Mouse (Mus musculus) liver, postnatal 0 days (tissue): ENCODE results near the gene Rhoa. TPM values are rescaled to one million over a fixed set of nuclear protein-coding genes. Genes with fewer than 3 reads are reported as not detected.
"Not testable (repeated sequence)": the region's sequence is repeated elsewhere in the genome, so short reads cannot be mapped to it uniquely, and the experiment has no call there.

Source experiments
- ATAC-seq: fragments of 200-750 bp; cut with Nextera tagmentation; 2 replicates; pipeline ENCODE4 v1.8.0; 2017; ENCODE audit warnings: mild to moderate bottlenecking, moderate library complexity
- DNase-seq: peaks from one replicate; pipeline ENCODE4 v3.0.0-alpha.2; 2016
- H3K27ac ChIP-seq: fragments of 300-500 bp; sonication (generic); 2 replicates; pipeline ENCODE4 v1.5.1; 2014; ENCODE audit warnings: antibody characterized with exemption, moderate library complexity, mild to moderate bottlenecking, low read depth
- H3K27me3 ChIP-seq: fragments of 300-500 bp; sonication (generic); 2 replicates; pipeline ENCODE4 v1.6.1; 2014; ENCODE audit warnings: low read length, control low read depth, mixed read lengths; ENCODE audit not compliant: insufficient read depth
- H3K36me3 ChIP-seq: fragments of 300-500 bp; sonication (generic); replicated peaks from 2 replicates; pipeline ENCODE4 v1.6.1; 2014; ENCODE audit warnings: mild to moderate bottlenecking, control low read depth, low read length, moderate library complexity, mixed read lengths; ENCODE audit not compliant: insufficient read depth
- H3K4me1 ChIP-seq: fragments of 300-500 bp; sonication (generic); 2 replicates; pipeline ENCODE4 v1.6.1; 2014; ENCODE audit warnings: antibody characterized with exemption, mild to moderate bottlenecking, control low read depth; ENCODE audit not compliant: insufficient read depth
- H3K4me2 ChIP-seq: fragments of 300-500 bp; sonication (generic); 2 replicates; pipeline ENCODE4 v1.6.1; 2014; ENCODE audit warnings: low read depth, mild to moderate bottlenecking, low read length, moderate library complexity, mixed read lengths
- H3K4me3 ChIP-seq: fragments of 300-500 bp; sonication (generic); 2 replicates; pipeline ENCODE4 v1.5.1; 2014; ENCODE audit warnings: low read depth, low read length
- H3K9ac ChIP-seq: fragments of 300-500 bp; sonication (generic); replicated peaks from 2 replicates; pipeline ENCODE4 v1.6.1; 2014; ENCODE audit warnings: mild to moderate bottlenecking, moderate library complexity
- H3K9me3 ChIP-seq: fragments of 300-500 bp; sonication (generic); 2 replicates; pipeline ENCODE4 v1.6.1; 2016; ENCODE audit warnings: mild to moderate bottlenecking, control low read depth, low read length, mixed read lengths
- CTCF ChIP-seq: sonication (generic); IDR thresholded peaks from 2 replicates; pipeline ENCODE4 v1.5.1; 2016; ENCODE audit warnings: antibody characterized with exemption, low read depth
- EP300 ChIP-seq: IDR thresholded peaks from 2 replicates; pipeline ENCODE4 v1.6.1; 2016; ENCODE audit warnings: antibody characterized with exemption, low read depth, mild to moderate bottlenecking
- WGBS: fragments of 180-500 bp; shearing (Covaris S2); extraction: QIAGEN DNeasy Blood & Tissue Kit; methylation state at CpG from one replicate; pipeline ENCODE4 v1.1.7; 2014; ENCODE audit not compliant: insufficient replicate concordance; 5-methylcytosine and 5-hydroxymethylcytosine counted together
- polyA plus RNA-seq: library from polyadenylated mRNA; unstranded; fragments of >200 nt; fragmentation: Nextera tagmentation; extraction: Ambion mirVana; gene quantifications from 2 replicates; pipeline ENCODE4 v1.2.1, GENCODE M21; 2015

Rhoa gene
- polyA plus RNA-seq, 1 experiment from 2014 or later = 165 TPM

GRCm38 (mm10) chr9:108264191-108264921 lies 41.6 kb upstream of the Rhoa start:
- DNase-seq = peak; percentile 58
- Histone ChIP-seq H3K27ac (peak overlapping the region; percentile 89), H3K4me2 (peak overlapping the region; percentile 98), H3K4me3 (peak overlapping the region; percentile 82), H3K9ac (peak overlapping the region; percentile 82), H3K4me1 (peaks cover 19% of the 10 kb centered on the region), H3K36me3 (no peaks in the 10 kb centered on the region), H3K9me3 (no peaks in the 10 kb centered on the region), H3K27me3 (no peaks in the 10 kb centered on the region)
- WGBS = 11% methylated on average over 10 of the region's 10 CpGs
- TF ChIP-seq EP300 (no peak), CTCF (no peak)
- peak; percentile 30 for ATAC-seq

DNA sequence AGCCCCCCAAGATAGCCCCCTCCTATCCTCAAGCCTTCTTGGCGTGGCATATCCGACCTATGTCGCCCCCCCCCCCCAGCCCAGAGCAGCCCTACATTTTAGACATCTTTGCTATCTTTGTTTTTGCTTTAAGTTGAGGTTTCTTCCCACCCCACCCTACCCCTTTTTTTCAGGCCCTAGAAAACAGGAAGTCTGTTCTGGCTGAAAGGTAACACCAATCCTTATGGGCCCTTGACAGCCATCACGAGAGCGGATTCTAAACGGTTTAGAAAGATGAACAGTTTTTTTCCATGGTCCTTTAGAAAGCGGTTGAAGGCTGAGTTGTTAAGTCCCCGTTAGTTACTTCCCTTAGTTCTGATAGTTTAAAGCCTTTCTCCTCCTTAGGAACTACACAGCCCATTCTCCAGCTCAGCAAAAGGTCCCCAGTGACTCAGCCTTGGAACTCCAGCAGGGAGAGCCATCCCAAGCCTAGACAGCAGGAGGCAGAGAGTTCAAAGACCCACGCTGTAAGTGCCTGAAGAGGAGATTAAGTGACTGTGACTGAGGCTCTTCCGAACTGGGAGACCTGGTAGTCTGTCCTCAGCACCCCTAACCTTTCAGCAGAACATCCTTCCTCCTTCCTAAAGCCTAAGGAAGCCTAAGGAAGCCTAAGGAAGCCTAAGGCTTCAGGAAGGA lies 39.5 kb upstream of the Rhoa start:
- no peaks in the 10 kb centered on the region for H3K27me3 ChIP-seq
- H3K9me3 ChIP-seq = no peaks in the 10 kb centered on the region
- H3K4me1 ChIP-seq = peaks cover 20% of the 10 kb centered on the region
- WGBS = 50% methylated on average over 10 of the region's 10 CpGs
- no peak overlapping the region for H3K4me3 ChIP-seq
- TF ChIP-seq CTCF (no peak), EP300 (no peak)
- no peaks in the 10 kb centered on the region for H3K36me3 ChIP-seq
- no peak for ATAC-seq
- DNase-seq = no peak
- H3K27ac ChIP-seq = no peak overlapping the region
- no peak overlapping the region for H3K9ac ChIP-seq
- no peak overlapping the region for H3K4me2 ChIP-seq

DNA sequence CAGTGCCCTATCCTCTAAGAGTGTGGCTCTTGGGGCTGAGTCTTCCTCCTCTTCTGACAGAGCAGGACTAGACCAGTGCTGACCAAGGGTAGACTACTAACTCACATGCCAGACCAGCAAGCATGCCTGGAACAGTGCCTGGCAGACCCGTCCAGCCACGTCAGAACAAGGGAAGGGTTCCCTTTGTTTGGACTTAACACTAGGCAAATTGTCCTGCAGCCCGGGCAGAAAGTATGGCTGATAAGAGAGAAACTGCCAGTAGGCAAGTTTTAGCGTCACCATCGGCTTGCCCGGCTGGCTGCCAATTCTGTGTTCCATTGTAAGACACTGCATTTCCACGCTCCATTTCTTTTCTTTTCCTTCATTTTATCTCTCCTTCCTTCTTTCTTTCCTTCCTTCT lies 38.2 kb upstream of the Rhoa start:
- TF ChIP-seq CTCF (no peak), EP300 (no peak)
- H3K36me3 ChIP-seq = no peaks in the 10 kb centered on the region
- ATAC-seq (no peak), DNase-seq (no peak)
- H3K4me3 ChIP-seq = no peak overlapping the region
- H3K9me3 ChIP-seq = no peaks in the 10 kb centered on the region
- 63% methylated on average over 7 of the region's 7 CpGs for WGBS
- H3K4me2 ChIP-seq = no peak overlapping the region
- no peak overlapping the region for H3K9ac ChIP-seq
- H3K4me1 ChIP-seq = peaks cover 26% of the 10 kb centered on the region
- H3K27ac ChIP-seq = no peak overlapping the region
- no peaks in the 10 kb centered on the region for H3K27me3 ChIP-seq

DNA sequence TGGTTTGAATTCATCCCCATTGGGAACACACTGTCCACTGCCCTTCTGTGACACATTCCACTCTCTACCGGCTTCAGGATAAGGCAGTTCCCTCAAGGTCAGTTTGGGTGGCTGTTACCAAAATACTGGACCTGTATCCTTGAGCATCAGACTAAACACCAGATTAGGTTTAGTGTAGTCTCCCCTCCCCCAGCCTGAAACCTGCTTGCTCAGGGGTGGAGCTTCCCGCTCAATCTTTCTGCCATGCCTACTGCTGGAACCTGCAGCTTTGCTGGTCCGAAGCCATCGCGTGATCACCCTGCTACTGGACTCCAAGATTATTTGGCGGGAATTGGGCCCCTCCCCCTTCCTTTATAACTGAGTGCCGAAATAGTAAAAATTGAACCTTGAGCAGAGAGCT lies 37.2 kb upstream of the Rhoa start:
- H3K27me3 ChIP-seq, H3K36me3 ChIP-seq, H3K9ac ChIP-seq, DNase-seq, H3K9me3 ChIP-seq, H3K27ac ChIP-seq, H3K4me3 ChIP-seq, ATAC-seq, H3K4me2 ChIP-seq: not testable (repeated sequence)
- peaks cover 28% of the 10 kb centered on the region for H3K4me1 ChIP-seq
- WGBS = 75% methylated on average over 6 of the region's 7 CpGs

- Histone ChIP-seq H3K4me3 (no peak overlapping the region), H3K4me2 (no peak overlapping the region), H3K9ac (no peak overlapping the region), H3K36me3 (no peaks in the 10 kb centered on the region), H3K27ac (0 out of 2 replicates have a peak overlapping the region, but pooled peaks have one; percentile 2), H3K27me3 (no peaks in the 10 kb centered on the region), H3K4me1 (peaks cover 22% of the 10 kb centered on the region; the same call in 1 of the 2 replicates), H3K9me3 (no peaks in the 10 kb centered on the region)
- ATAC-seq (no peak), DNase-seq (no peak)
- 40% methylated on average over 2 of the region's 2 CpGs for WGBS
- TF ChIP-seq EP300 (no peak), CTCF (no peak)
These were observed 34.0 kb upstream of the Rhoa start for GRCm38 (mm10) chr9:108271941-108272340.

- 51% methylated on average over 5 of the region's 5 CpGs for WGBS
- ATAC-seq = no peak
These were observed 33.2 kb upstream of the Rhoa start for GRCm38 (mm10) chr9:108272691-108273090.

More at GRCm38 (mm10) chr9:108272691-108273090, 33.2 kb upstream of the Rhoa start:
- Histone ChIP-seq H3K27me3 (no peaks in the 10 kb centered on the region), H3K9me3 (no peaks in the 10 kb centered on the region), H3K4me2 (no peak overlapping the region), H3K27ac (no peak overlapping the region), H3K36me3 (no peaks in the 10 kb centered on the region), H3K4me3 (no peak overlapping the region), H3K9ac (no peak overlapping the region), H3K4me1 (peaks cover 20% of the 10 kb centered on the region; the same call in 1 of the 2 replicates)
- TF ChIP-seq EP300 = no peak
- TF ChIP-seq CTCF = no peak
- no peak for DNase-seq
